ENCODE assay signal across 8 mouse cellular contexts in the genomic region with DNA sequence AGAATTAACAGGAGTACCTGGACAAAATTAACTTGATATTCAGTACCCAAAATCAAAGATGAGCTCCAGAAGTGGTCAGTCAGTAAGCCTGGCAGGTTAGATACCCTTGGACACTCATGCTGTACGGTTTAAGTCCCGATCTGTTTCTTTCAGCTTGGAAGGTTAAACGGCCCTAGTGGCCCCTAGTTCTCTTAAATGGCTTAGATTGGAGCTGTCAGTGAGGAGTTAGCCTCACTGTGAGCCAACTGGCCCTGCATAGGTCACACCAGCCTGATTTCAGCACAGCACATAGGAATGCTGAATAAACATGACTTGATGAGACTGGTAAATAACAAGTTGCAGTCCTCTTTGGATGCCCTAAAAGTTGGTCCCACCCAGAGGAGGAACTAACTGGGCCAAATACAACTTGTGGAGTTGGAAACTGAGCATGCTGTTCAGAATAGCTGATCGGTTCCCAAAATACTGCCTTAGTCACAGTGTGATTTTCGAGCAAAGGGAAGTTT. TPM values are rescaled to one million over a fixed set of nuclear protein-coding genes. Genes with fewer than 3 reads are reported as not detected.
A peak's percentile ranks its signal among the peaks of the same experiment; 100 is the strongest.
DNase-seq lines count a peak whose midpoint lies in the region; ATAC-seq and TF ChIP-seq lines count a peak whose summit lies in the region.

No protein-coding gene starts in this region.

- no peaks in the 10 kb centered on the region for H3K27me3 ChIP-seq in lung, embryonic 15.5 days
- H3K27me3 ChIP-seq in embryonic facial prominence, embryonic 10.5 days (replicated peaks; ENCODE audit: low read depth, poor library complexity, severe bottlenecking), result no peaks in the 10 kb centered on the region
- no peaks in the 10 kb centered on the region for H3K27me3 ChIP-seq in hindbrain, embryonic 12.5 days
- no peaks in the 10 kb centered on the region for H3K27me3 ChIP-seq in lung, postnatal 0 days (replicated peaks; ENCODE audit: insufficient read depth, low read length)

- H3K4me2 ChIP-seq in lung, embryonic 15.5 days, result peak overlapping the region; percentile 81
- peak overlapping the region; percentile 86 for H3K4me2 ChIP-seq in hindbrain, embryonic 12.5 days (replicated peaks)
- H3K4me2 ChIP-seq in lung, postnatal 0 days (replicated peaks; ENCODE audit: low read depth, low read length), result peak overlapping the region; percentile 88

- peaks cover 21% of the 10 kb centered on the region for H3K4me1 ChIP-seq in lung, embryonic 15.5 days
- H3K4me1 ChIP-seq in embryonic facial prominence, embryonic 10.5 days, result peaks cover 34% of the 10 kb centered on the region
- peaks cover 26% of the 10 kb centered on the region for H3K4me1 ChIP-seq in hindbrain, embryonic 12.5 days
- H3K4me1 ChIP-seq in lung, postnatal 0 days (ENCODE audit: insufficient read depth, low read depth, low read length), result peaks cover 13% of the 10 kb centered on the region

- no peak for TF ChIP-seq EP300 in lung, postnatal 0 days (IDR thresholded peaks at IDR 0.05)

- TF ChIP-seq CTCF in lung, postnatal 0 days (IDR thresholded peaks at IDR 0.05), result no peak

- H3K9me3 ChIP-seq in lung, embryonic 15.5 days, result no peaks in the 10 kb centered on the region
- no peaks in the 10 kb centered on the region for H3K9me3 ChIP-seq in embryonic facial prominence, embryonic 10.5 days
- H3K9me3 ChIP-seq in hindbrain, embryonic 12.5 days (replicated peaks), result no peaks in the 10 kb centered on the region
- no peaks in the 10 kb centered on the region for H3K9me3 ChIP-seq in lung, postnatal 0 days (ENCODE audit: low read length)

- no peak overlapping the region for H3K27ac ChIP-seq in lung, embryonic 15.5 days
- peak overlapping the region; percentile 88; the same call in 1 of the 2 replicates for H3K27ac ChIP-seq in embryonic facial prominence, embryonic 10.5 days (replicated peaks)
- H3K27ac ChIP-seq in hindbrain, embryonic 12.5 days, result no peak overlapping the region
- H3K27ac ChIP-seq in lung, postnatal 0 days (ENCODE audit: low read length), result peak overlapping the region; percentile 94

- peak overlapping the region; percentile 94 for H3K9ac ChIP-seq in lung, embryonic 15.5 days
- peak overlapping the region; percentile 99 for H3K9ac ChIP-seq in hindbrain, embryonic 12.5 days
- H3K9ac ChIP-seq in lung, postnatal 0 days (replicated peaks; ENCODE audit: low read depth), result peak overlapping the region; percentile 95

- WGBS in lung, embryonic 15.5 days, result 32% methylated on average over 5 of the region's 5 CpGs
- 51% methylated on average over 5 of the region's 5 CpGs for WGBS in embryonic facial prominence, embryonic 10.5 days
- 57% methylated on average over 5 of the region's 5 CpGs for WGBS in hindbrain, embryonic 12.5 days
- 33% methylated on average over 5 of the region's 5 CpGs for WGBS in lung, postnatal 0 days

- H3K36me3 ChIP-seq in lung, embryonic 15.5 days, result no peaks in the 10 kb centered on the region
- peaks cover 10% of the 10 kb centered on the region for H3K36me3 ChIP-seq in embryonic facial prominence, embryonic 10.5 days (replicated peaks)
- H3K36me3 ChIP-seq in hindbrain, embryonic 12.5 days, result no peaks in the 10 kb centered on the region
- no peaks in the 10 kb centered on the region for H3K36me3 ChIP-seq in lung, postnatal 0 days (ENCODE audit: insufficient read depth, low read length)

- peak overlapping the region; percentile 98 for H3K4me3 ChIP-seq in lung, embryonic 15.5 days
- peak overlapping the region; percentile 99 for H3K4me3 ChIP-seq in embryonic facial prominence, embryonic 10.5 days
- H3K4me3 ChIP-seq in hindbrain, embryonic 12.5 days, result peak overlapping the region; percentile 100
- H3K4me3 ChIP-seq in lung, postnatal 0 days (ENCODE audit: low read depth, low read length), result peak overlapping the region; percentile 97

- no peak for ATAC-seq in lung, embryonic 15.5 days (ENCODE audit: borderline replicate concordance, extremely low read depth, low FRiP score, low TSS enrichment)
- no peak for ATAC-seq in hindbrain, embryonic 12.5 days (ENCODE audit: low FRiP score)
- no peak for ATAC-seq in lung, postnatal 0 days

- DNase-seq in lung, postnatal 4 days, result no peak
- no peak for DNase-seq in embryonic facial prominence, embryonic 10.5 days (ENCODE audit: low spot score)
- DNase-seq in lung, postnatal 0 days (ENCODE audit: low spot score), result peak; percentile 32
- DNase-seq in Muller cell, postnatal 12 days (ENCODE audit: inconsistent ontology term), result no peak
- no peak for DNase-seq in frontal cortex, adult 2 months (ENCODE audit: extremely low spot score in 1 of 2, low spot score in 1 of 2)
- no peak for DNase-seq in thymus, postnatal 25 days

RNA-seq across cellular contexts. Expression of a gene that starts 1.1 kb away (rescaled TPM):
- 70.0 and 70.3 TPM in 2 replicates for polyA plus RNA-seq in lung, embryonic 15.5 days (2015; fragmentation: Nextera tagmentation; extraction: Ambion mirVana)
- polyA plus RNA-seq in embryonic facial prominence, embryonic 10.5 days (2016; fragmentation: Nextera tagmentation; extraction: Ambion mirVana), result 87.6 and 100 TPM in 2 replicates
- 67.5 and 71.8 TPM in 2 replicates for polyA plus RNA-seq in hindbrain, embryonic 12.5 days (2016; fragmentation: Nextera tagmentation; extraction: Ambion mirVana)
- 55.5 and 58.3 TPM in 2 replicates for polyA plus RNA-seq in lung, postnatal 0 days (2015; fragmentation: Nextera tagmentation; extraction: Ambion mirVana)
- polyA plus RNA-seq in frontal cortex, adult 2 months (2012; rRNA removed), result 60.1 and 62.1 TPM in 2 replicates

RNA-seq across cellular contexts. Expression of a gene that starts 46.9 kb away (rescaled TPM):
- 13.9 and 14.2 TPM in 2 replicates for polyA plus RNA-seq in lung, embryonic 15.5 days (2015; fragmentation: Nextera tagmentation; extraction: Ambion mirVana)
- 16.0 and 16.5 TPM in 2 replicates for polyA plus RNA-seq in embryonic facial prominence, embryonic 10.5 days (2016; fragmentation: Nextera tagmentation; extraction: Ambion mirVana)
- polyA plus RNA-seq in hindbrain, embryonic 12.5 days (2016; fragmentation: Nextera tagmentation; extraction: Ambion mirVana), result 13.1 and 14.0 TPM in 2 replicates
- 8.7 and 11.1 TPM in 2 replicates for polyA plus RNA-seq in lung, postnatal 0 days (2015; fragmentation: Nextera tagmentation; extraction: Ambion mirVana)
- polyA plus RNA-seq in frontal cortex, adult 2 months (2012; rRNA removed), result 19.6 and 20.0 TPM in 2 replicates

Comparison
In these comparisons a context has a peak if more than half of its experiments do, and no peak if none do; other contexts are left out.
1. H3K27ac ChIP-seq: peak in embryonic facial prominence, embryonic 10.5 days (single experiment) and lung, postnatal 0 days (single experiment); none in lung, embryonic 15.5 days (single experiment) and hindbrain, embryonic 12.5 days (single experiment).
2. Peak in every context shown above with its lines, with median percentiles within 50 percentile points of each other: H3K4me2 ChIP-seq, H3K4me3 ChIP-seq and H3K9ac ChIP-seq.